ENCODE assay signal across 9 mouse cellular contexts in genomic region chr11:72538037-72538755, GRCm38 (mm10). TPM values are rescaled to one million over a fixed set of nuclear protein-coding genes. Genes with fewer than 3 reads are reported as not detected.
DNase-seq lines count a peak whose midpoint lies in the region; ATAC-seq and TF ChIP-seq lines count a peak whose summit lies in the region.
"Had no signal": no experiment of that assay in that cellular context is flagged by ENCODE, and none has a peak within 500 bp of the region (broad histone marks: within the 10 kb centered on the region; RNA-seq: fewer than 3 reads in every experiment).

No protein-coding gene starts in this region.

- no peak for TF ChIP-seq CTCF in spleen, adult 2 months (IDR thresholded peaks at IDR 0.05; ENCODE audit: extremely low read depth, insufficient read depth, insufficient read length, insufficient replicate concordance)

- H3K36me3 ChIP-seq in spleen, adult 2 months (ENCODE audit: control insufficient read depth, insufficient read depth, low read length): peaks cover 2% of the 10 kb centered on the region
- no peaks in the 10 kb centered on the region for H3K36me3 ChIP-seq in limb, embryonic 10.5 days
- H3K36me3 ChIP-seq in midbrain, embryonic 14.5 days (ENCODE audit: control insufficient read depth, insufficient read depth, low read length): no peaks in the 10 kb centered on the region

- peak; percentile 32 to 52 for DNase-seq in right cerebral cortex, postnatal 10 days (ENCODE audit: low spot score in 2 of 2)
- DNase-seq in right cerebral cortex, postnatal 25 days: no peak
- peak; percentile 40 for DNase-seq in fibroblast of lung, adult 2 months (ENCODE audit: low read depth)
- DNase-seq in kidney, postnatal 36 days: peak; percentile 47 to 64
- DNase-seq in spleen, adult 2 months (ENCODE audit: low read depth in 1 of 2, low spot score in 2 of 2): peak; percentile 58 to 75
- no peak for DNase-seq in urinary bladder, postnatal 10 days (ENCODE audit: low spot score)
- DNase-seq in limb, embryonic 10.5 days (ENCODE audit: low spot score): no peak
- no peak for DNase-seq in midbrain, embryonic 14.5 days

- no peaks in the 10 kb centered on the region for H3K27me3 ChIP-seq in spleen, adult 2 months (ENCODE audit: control insufficient read depth, insufficient read depth, low read length)
- H3K27me3 ChIP-seq in limb, embryonic 10.5 days (ENCODE audit: low read depth, poor library complexity, severe bottlenecking): no peaks in the 10 kb centered on the region
- H3K27me3 ChIP-seq in midbrain, embryonic 14.5 days (ENCODE audit: control insufficient read depth, insufficient read depth, low read length): no peaks in the 10 kb centered on the region

- H3K9ac ChIP-seq in midbrain, embryonic 14.5 days (replicated peaks; ENCODE audit: low read length): no peak overlapping the region

- WGBS in spleen, adult 2 months: 34% methylated on average over 8 of the region's 8 CpGs
- WGBS in limb, embryonic 10.5 days: 67% methylated on average over 8 of the region's 8 CpGs
- WGBS in midbrain, embryonic 14.5 days: 69% methylated on average over 8 of the region's 8 CpGs

- H3K4me3 ChIP-seq in spleen, adult 2 months (ENCODE audit: extremely low read depth, insufficient read depth, insufficient read length): no peak overlapping the region
- no peak overlapping the region for H3K4me3 ChIP-seq in limb, embryonic 10.5 days
- no peak overlapping the region for H3K4me3 ChIP-seq in midbrain, embryonic 14.5 days (replicated peaks; ENCODE audit: low read depth, low read length)

- H3K9me3 ChIP-seq in limb, embryonic 10.5 days (replicated peaks): no peaks in the 10 kb centered on the region
- no peaks in the 10 kb centered on the region for H3K9me3 ChIP-seq in midbrain, embryonic 14.5 days (ENCODE audit: control insufficient read depth, low read length)

- peaks cover 20% of the 10 kb centered on the region; the same call in 1 of the 2 replicates for H3K4me1 ChIP-seq in spleen, adult 2 months (ENCODE audit: control insufficient read depth, insufficient read depth, insufficient read length)
- H3K4me1 ChIP-seq in limb, embryonic 10.5 days: peaks cover 10% of the 10 kb centered on the region
- H3K4me1 ChIP-seq in midbrain, embryonic 14.5 days (ENCODE audit: control insufficient read depth, insufficient read depth, low read length): no peaks in the 10 kb centered on the region

- H3K27ac ChIP-seq in spleen, adult 2 months (ENCODE audit: insufficient read depth, low read length): peak overlapping the region; percentile 71
- no peak overlapping the region for H3K27ac ChIP-seq in limb, embryonic 10.5 days
- H3K27ac ChIP-seq in midbrain, embryonic 14.5 days (replicated peaks; ENCODE audit: low read depth, low read length): no peak overlapping the region

- no peak for ATAC-seq in midbrain, embryonic 14.5 days (ENCODE audit: low FRiP score, low TSS enrichment)
- ATAC-seq: forebrain, embryonic 16.5 days had no signal

- H3K4me2 ChIP-seq in midbrain, embryonic 14.5 days (ENCODE audit: low read length): no peak overlapping the region

- TF ChIP-seq POLR2A in spleen, adult 2 months (IDR thresholded peaks at IDR 0.05; ENCODE audit: low read depth, low read length): no peak

RNA-seq across cellular contexts. Expression of gene Spns3, which starts 12.1 kb away (rescaled TPM):
- polyA plus RNA-seq in spleen, adult 2 months (2012; rRNA removed): 18.8 and 24.6 TPM in 2 replicates
- 0.15 TPM in 1 of 2 replicates, not detected in the other for polyA plus RNA-seq in limb, embryonic 10.5 days (2016; fragmentation: Nextera tagmentation; extraction: Ambion mirVana)
- polyA plus RNA-seq in midbrain, embryonic 14.5 days (2014; fragmentation: Nextera tagmentation; extraction: Ambion mirVana): 0.11 TPM in 1 of 2 replicates, not detected in the other
- polyA plus RNA-seq: forebrain, embryonic 16.5 days had no signal

RNA-seq across cellular contexts. Expression of gene Spns2, which starts 48.5 kb away (rescaled TPM):
- 43.4 and 44.7 TPM in 2 replicates for polyA plus RNA-seq in spleen, adult 2 months (2012; rRNA removed)
- polyA plus RNA-seq in limb, embryonic 10.5 days (2016; fragmentation: Nextera tagmentation; extraction: Ambion mirVana): 2.8 and 3.0 TPM in 2 replicates
- 12.6 TPM in 2 replicates for polyA plus RNA-seq in midbrain, embryonic 14.5 days (2014; fragmentation: Nextera tagmentation; extraction: Ambion mirVana)

Comparison
In these comparisons a context has a peak if more than half of its experiments do, and no peak if none do; other contexts are left out.
1. DNase-seq: peak in right cerebral cortex, postnatal 10 days (2 of 2), fibroblast of lung, adult 2 months (single experiment), kidney, postnatal 36 days (2 of 2) and spleen, adult 2 months (2 of 2); none in right cerebral cortex, postnatal 25 days (single experiment), urinary bladder, postnatal 10 days (single experiment), limb, embryonic 10.5 days (single experiment) and midbrain, embryonic 14.5 days (single experiment).
2. RNA of gene Spns3, which starts 12.1 kb away (polyA plus RNA-seq): 18.8 to 24.6 TPM in spleen, adult 2 months; 0.15 TPM in limb, embryonic 10.5 days and 0.11 TPM in midbrain, embryonic 14.5 days; every median in the first group is over 10 times any median in the second.